Mouse (Mus musculus) thymus, adult 2 months (tissue): ENCODE results near the gene Prl7d1. TPM values are rescaled to one million over a fixed set of nuclear protein-coding genes. Genes with fewer than 3 reads are reported as not detected.
"Not testable (repeated sequence)": the region's sequence is repeated elsewhere in the genome, so short reads cannot be mapped to it uniquely, and the experiment has no call there.

Experiments used
- DNase-seq: peaks from one replicate; pipeline ENCODE4 v3.0.0; 2021
- H3K27ac ChIP-seq: fragments of 200-500 bp; 2 replicates; pipeline ENCODE4 v1.5.1; 2012; ENCODE audit warnings: low read length, control low read depth; ENCODE audit not compliant: control insufficient read depth, insufficient read depth
- H3K27me3 ChIP-seq: fragments of 200-500 bp; 2 replicates; pipeline ENCODE4 v1.6.1; 2012; ENCODE audit warnings: mild to moderate bottlenecking, low read length, moderate library complexity, mixed read lengths; ENCODE audit not compliant: control insufficient read depth, insufficient read depth
- H3K36me3 ChIP-seq: fragments of 200-500 bp; 2 replicates; pipeline ENCODE4 v1.6.1; 2012; ENCODE audit warnings: mild to moderate bottlenecking, low read length, moderate library complexity; ENCODE audit not compliant: control insufficient read depth, insufficient read depth
- H3K4me1 ChIP-seq: fragments of 200-500 bp; replicated peaks from 2 replicates; pipeline ENCODE4 v1.6.1; 2012; ENCODE audit warnings: low read length; ENCODE audit not compliant: control insufficient read depth, insufficient read depth
- H3K4me3 ChIP-seq: fragments of 200-500 bp; 2 replicates; pipeline ENCODE4 v1.5.1; 2012; ENCODE audit warnings: mild to moderate bottlenecking, low read length, control low read depth, moderate library complexity; ENCODE audit not compliant: control insufficient read depth, insufficient read depth
- CTCF ChIP-seq: fragments of 200-500 bp; IDR thresholded peaks from 2 replicates; pipeline ENCODE4 v1.5.1; 2012; ENCODE audit warnings: mild to moderate bottlenecking, control low read depth, low read length, moderate library complexity, borderline replicate concordance; ENCODE audit not compliant: control insufficient read depth, poor library complexity, insufficient read depth; ENCODE audit errors: extremely low read depth
- POLR2A ChIP-seq: fragments of 200-500 bp; IDR thresholded peaks from 2 replicates; pipeline ENCODE4 v1.6.1; 2012; ENCODE audit warnings: mild to moderate bottlenecking, low read length, control low read depth, moderate library complexity; ENCODE audit not compliant: control insufficient read depth, poor library complexity, insufficient read depth; ENCODE audit errors: extremely low read depth
- WGBS: fragments of 180-500 bp; shearing (Covaris S2); methylation state at CpG from one replicate; pipeline ENCODE4 v1.1.7; 2018; 5-methylcytosine and 5-hydroxymethylcytosine counted together
- polyA plus RNA-seq: library from polyadenylated mRNA; depleted of rRNA; stranded (reverse); fragments of >200 nt; gene quantifications from 2 replicates; pipeline ENCODE4 v1.2.3, GENCODE M21; 2012; rRNA removed

Gene Prl7d1
- polyA plus RNA-seq, result not detected in 2 replicates

DNA sequence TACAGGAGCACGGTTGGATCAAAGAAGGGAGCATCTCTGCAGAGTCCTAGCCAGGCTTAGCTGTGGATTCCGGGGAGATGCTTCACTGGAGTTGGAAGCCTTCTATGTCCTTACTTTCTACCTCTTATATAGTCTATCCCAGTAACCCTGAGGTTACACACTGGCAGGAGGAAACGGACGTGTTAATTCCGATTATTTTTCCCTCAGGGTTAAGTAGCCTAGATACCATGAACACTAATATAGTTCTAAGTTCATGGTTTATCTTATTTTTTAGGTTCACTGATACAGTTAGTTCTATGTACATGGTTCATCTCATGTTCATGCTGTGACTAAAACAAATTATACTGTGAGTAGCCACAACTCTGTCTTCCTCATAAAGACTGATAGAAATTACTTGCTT is at the start of gene Prl7d1:
Prl7d1 (minus strand) TSS at position 101 of the 400 bp plus-strand sequence.
- 96% methylated on average over 5 of the region's 5 CpGs for WGBS
- H3K36me3 ChIP-seq, result no peaks in the 10 kb centered on the region
- no peaks in the 10 kb centered on the region for H3K4me1 ChIP-seq

GRCm38 (mm10) chr13:27734512-27735186 is 18.1 kb upstream of the Prl7d1 start:
- Histone ChIP-seq H3K27ac (no peak overlapping the region), H3K36me3 (no peaks in the 10 kb centered on the region), H3K4me3 (no peak overlapping the region), H3K4me1 (no peaks in the 10 kb centered on the region), H3K27me3 (no peaks in the 10 kb centered on the region)
- TF ChIP-seq CTCF (no peak), POLR2A (no peak)
- DNase-seq, result no peak
- WGBS, result 93% methylated on average over 10 of the region's 10 CpGs

More for the DNA sequence above, at the start of gene Prl7d1:
- H3K4me3 ChIP-seq, result no peak within 1 kb of the TSS
- TF ChIP-seq CTCF, result no peak
- no peak for TF ChIP-seq POLR2A
- H3K27ac ChIP-seq, result no peak within 1 kb of the TSS
- DNase-seq, result no peak
- no peaks in the 10 kb centered on the region for H3K27me3 ChIP-seq

- H3K27ac ChIP-seq, DNase-seq, H3K4me1 ChIP-seq, H3K36me3 ChIP-seq, H3K27me3 ChIP-seq, H3K4me3 ChIP-seq: not testable (repeated sequence)
- WGBS, result 82% methylated on average over 5 of the region's 5 CpGs
These were observed 13.9 kb upstream of the Prl7d1 start for GRCm38 (mm10) chr13:27730286-27730959.

DNA sequence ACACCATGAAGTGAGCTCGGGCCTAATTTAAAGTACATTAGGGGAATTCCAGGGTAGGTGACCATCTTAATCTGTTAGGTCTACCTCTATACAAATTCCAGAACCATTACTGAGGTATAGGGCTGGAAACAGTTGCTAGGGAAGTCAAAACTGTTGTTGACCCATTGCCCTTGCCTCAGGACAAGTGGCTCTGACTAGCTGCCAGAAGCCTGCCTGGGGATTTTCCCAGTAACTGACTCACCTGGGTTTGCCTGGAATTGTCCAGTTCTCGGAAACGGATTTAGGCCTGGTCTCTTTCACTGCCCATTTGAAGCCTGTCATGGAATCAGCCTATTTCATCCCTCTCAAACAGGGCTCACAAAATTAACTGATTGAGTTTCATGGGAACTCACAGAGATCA is 8.5 kb upstream of the Prl7d1 start:
- H3K27me3 ChIP-seq, H3K27ac ChIP-seq, DNase-seq, H3K4me1 ChIP-seq, H3K36me3 ChIP-seq, H3K4me3 ChIP-seq: not testable (repeated sequence)
- 96% methylated on average over 3 of the region's 3 CpGs for WGBS

- H3K4me3 ChIP-seq, result no peak overlapping the region
- TF ChIP-seq POLR2A (no peak), CTCF (no peak)
- H3K27me3 ChIP-seq, result no peaks in the 10 kb centered on the region
- no peak for DNase-seq
- no peaks in the 10 kb centered on the region for H3K4me1 ChIP-seq
- H3K27ac ChIP-seq, result no peak overlapping the region
- 84% methylated on average over 2 of the region's 2 CpGs for WGBS
- no peaks in the 10 kb centered on the region for H3K36me3 ChIP-seq
These were observed 10.0 kb downstream of the Prl7d1 start for GRCm38 (mm10) chr13:27706521-27706920.

DNA sequence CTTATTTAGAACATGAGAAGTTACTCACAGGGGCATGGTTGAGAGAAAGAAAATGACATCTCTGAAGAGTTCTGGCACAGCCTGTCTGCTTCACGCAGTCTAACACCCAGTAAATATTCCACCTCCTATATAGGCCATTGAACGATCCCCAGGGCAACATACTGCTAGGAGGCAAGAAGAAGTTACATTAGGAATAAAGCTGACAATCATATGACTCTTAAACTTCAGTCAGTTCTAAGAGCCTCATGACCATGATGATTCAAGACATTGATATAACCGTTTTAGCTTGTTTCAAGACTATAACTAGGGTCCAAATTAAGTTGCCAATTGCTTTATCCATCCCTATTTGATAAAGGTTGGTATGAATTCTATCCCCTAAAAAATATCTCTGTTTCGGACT is 48.6 kb downstream of the Prl7d1 start, which contains the start of gene Prl7a2:
Prl7a2 (minus strand) TSS at position 101 of the 400 bp plus-strand sequence.
- Histone ChIP-seq H3K27me3 (no peaks in the 10 kb centered on the region), H3K4me3 (no peak within 1 kb of the TSS), H3K27ac (no peak within 1 kb of the TSS), H3K36me3 (no peaks in the 10 kb centered on the region), H3K4me1 (no peaks in the 10 kb centered on the region)
- DNase-seq, result no peak
- TF ChIP-seq CTCF (no peak), POLR2A (no peak)
- 86% methylated on average over 4 of the region's 4 CpGs for WGBS

DNA sequence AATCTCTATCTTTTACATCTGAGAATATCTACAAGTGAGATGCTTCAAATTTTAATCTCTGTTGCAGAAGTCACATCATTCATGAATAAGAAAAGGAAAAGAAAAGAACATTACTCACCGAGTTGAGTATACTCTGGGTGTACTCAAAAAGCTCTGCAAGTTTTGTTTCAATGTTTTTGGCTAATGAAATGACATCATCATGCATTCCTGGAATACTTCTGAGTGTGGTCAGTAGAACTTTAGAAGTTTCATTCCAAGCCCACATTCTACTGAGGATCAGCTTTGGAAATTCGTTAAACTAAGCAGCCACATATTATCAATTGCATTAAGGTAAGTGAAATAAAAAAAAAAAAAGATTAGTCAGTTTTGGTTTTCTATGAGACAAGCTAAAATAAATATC is 55.8 kb downstream of the Prl7d1 start:
- no peak for TF ChIP-seq POLR2A
- TF ChIP-seq CTCF, result no peak
- no peaks in the 10 kb centered on the region for H3K36me3 ChIP-seq
- no peak overlapping the region for H3K4me3 ChIP-seq

More for the DNA sequence above, 55.8 kb downstream of the Prl7d1 start:
- H3K27ac ChIP-seq, result no peak overlapping the region
- H3K27me3 ChIP-seq, result no peaks in the 10 kb centered on the region
- DNase-seq, result no peak
- H3K4me1 ChIP-seq, result no peaks in the 10 kb centered on the region
- 91% methylated on average over 2 of the region's 2 CpGs for WGBS

Other genes with a start within 250 kb of the Prl7d1 start
- gene Prl8a8, start 203.5 kb downstream of the Prl7d1 start, polyA plus RNA-seq, result not detected in 2 replicates
- gene Prl8a9, start 152.1 kb downstream of the Prl7d1 start, polyA plus RNA-seq, result not detected in 2 replicates
- not detected in 2 replicates for gene Prl8a1, start 134.6 kb downstream of the Prl7d1 start, polyA plus RNA-seq
- not detected in 2 replicates for gene Prl7b1, start 106.2 kb downstream of the Prl7d1 start, polyA plus RNA-seq
- gene Prl7a1, start 74.2 kb downstream of the Prl7d1 start, polyA plus RNA-seq, result not detected in 2 replicates
- gene Prl7a2, start 48.7 kb downstream of the Prl7d1 start, polyA plus RNA-seq, result not detected in 2 replicates
- not detected in 2 replicates for gene Prl7c1, start 64.1 kb upstream of the Prl7d1 start, polyA plus RNA-seq
- gene Prl2a1, start 84.9 kb upstream of the Prl7d1 start, polyA plus RNA-seq, result not detected in 2 replicates
- not detected in 2 replicates for gene Prl2c1, start 132.6 kb upstream of the Prl7d1 start, polyA plus RNA-seq